Mouse (Mus musculus) lung, postnatal 0 days (tissue): ENCODE measurements at regions not wholly inside any gene's neighbourhood (a gene's known extent, or its start where the extent isn't known, plus 50 kb on each side); places are given as distances from the start of the nearest gene placed in this dataset.

ENCODE experiments used
- CTCF ChIP-seq: IDR thresholded peaks from 2 replicates; pipeline ENCODE4 v1.5.1; 2016; ENCODE audit warnings: antibody characterized with exemption, mild to moderate bottlenecking
- EP300 ChIP-seq: IDR thresholded peaks from 2 replicates; pipeline ENCODE4 v1.6.1; 2016; ENCODE audit warnings: antibody characterized with exemption, mild to moderate bottlenecking, control low read depth

- no peak for TF ChIP-seq EP300
- no peak for TF ChIP-seq CTCF
Measured at GRCm38 (mm10) chr3:137193873-137194272, 147.0 kb upstream of the Emcn start.
